Mouse (Mus musculus) lung, adult 2 months (tissue): ENCODE measurements at regions not wholly inside any gene's neighbourhood (a gene's known extent, or its start where the extent isn't known, plus 50 kb on each side); places are given as distances from the start of the nearest gene placed in this dataset.

Source experiments
- CTCF ChIP-seq: fragments of 200-500 bp; IDR thresholded peaks from 2 replicates; pipeline ENCODE4 v1.5.1; 2011; ENCODE audit warnings: mild to moderate bottlenecking, low read length, control low read depth; ENCODE audit not compliant: insufficient read depth
- POLR2A ChIP-seq: fragments of 200-500 bp; IDR thresholded peaks from 2 replicates; pipeline ENCODE4 v1.6.1; 2011; ENCODE audit warnings: low read depth, mild to moderate bottlenecking, control low read depth, low read length, borderline replicate concordance; ENCODE audit errors: extremely low read depth

GRCm38 (mm10) chr5:39181616-39182402 lies 305.2 kb upstream of the Clnk start:
- TF ChIP-seq POLR2A (no peak), CTCF (no peak)
